Mouse (Mus musculus): ENCODE measurements around the gene H2al1m. TPM values are rescaled to one million over a fixed set of nuclear protein-coding genes. Genes with fewer than 3 reads are reported as not detected.
"Not testable (repeated sequence)": the region's sequence is repeated elsewhere in the genome, so short reads cannot be mapped to it uniquely, and the experiment has no call there.

H2al1m gene
- total RNA-seq, 4 experiments from 2014 or later = 1.3 TPM; not detected in 3

DNA sequence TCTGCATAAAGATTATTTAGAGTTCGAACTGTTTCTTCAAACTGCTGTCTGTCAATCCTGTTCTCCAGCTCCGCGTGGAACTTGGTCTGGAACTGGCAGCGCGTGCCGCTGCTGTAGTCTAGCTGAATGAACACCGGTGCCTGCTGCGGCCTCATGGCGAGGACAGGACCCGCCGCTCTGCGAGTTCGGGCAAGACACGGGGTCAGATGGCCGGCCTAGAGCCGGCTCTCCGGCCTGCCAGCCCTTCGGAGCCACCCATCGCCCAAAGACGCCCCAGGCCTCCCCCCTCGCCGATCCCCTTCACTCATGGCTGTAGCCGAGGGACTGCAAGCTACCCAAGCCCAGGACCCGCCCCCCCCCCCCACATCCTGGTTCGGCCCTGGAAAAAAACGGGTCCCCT, 44.4 kb downstream of the H2al1m start:
- DNase-seq (ENCODE audit: low spot score) = not testable (repeated sequence)

DNA sequence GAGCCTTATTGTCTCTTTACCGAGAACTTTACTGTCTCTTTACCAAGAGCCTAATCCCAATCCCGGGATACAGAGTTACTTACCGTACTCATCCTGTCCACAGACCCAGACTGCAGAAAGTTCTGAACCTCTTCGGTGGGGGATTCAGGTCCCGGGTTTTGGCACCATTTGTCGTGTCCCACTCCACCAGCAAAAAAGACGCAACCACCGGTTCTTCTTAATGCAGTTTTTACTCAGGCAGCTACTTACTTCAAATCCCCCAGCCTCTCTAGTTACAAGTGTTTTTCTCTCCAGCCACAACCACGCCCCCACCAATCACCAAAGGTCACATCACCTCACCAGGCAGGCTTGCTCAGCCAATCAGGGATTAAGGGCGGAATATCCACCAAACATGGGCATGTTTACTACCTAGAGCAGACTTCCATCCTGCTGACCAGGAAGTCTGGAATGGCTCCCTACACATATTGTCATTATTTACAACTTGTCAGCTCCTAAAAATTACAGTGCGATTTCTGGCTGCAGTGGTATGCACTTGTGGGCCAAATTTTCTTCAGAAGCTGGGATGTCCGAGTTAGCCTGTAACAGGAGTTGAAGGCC, 48.9 kb downstream of the H2al1m start:
- not testable (repeated sequence) for DNase-seq (ENCODE audit: low spot score)

DNA sequence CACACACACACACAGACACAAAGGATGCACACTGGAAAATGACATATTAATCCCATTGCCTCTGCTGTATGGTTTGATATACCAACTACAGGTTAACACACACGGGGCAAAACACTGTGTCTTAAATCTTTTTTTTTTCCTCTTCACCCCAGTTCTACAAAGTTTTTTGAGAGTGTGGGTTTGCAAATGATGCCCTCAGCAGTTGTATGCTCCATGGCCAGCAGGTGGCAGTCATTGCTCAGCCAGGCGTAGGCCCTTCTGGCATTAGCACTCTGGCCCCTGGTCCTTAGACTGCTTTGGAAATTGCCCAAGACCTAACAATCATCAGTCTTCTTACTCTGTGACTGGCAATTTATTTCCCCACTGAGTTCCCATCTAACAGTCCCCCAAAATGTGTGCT, 49.5 kb downstream of the H2al1m start:
- DNase-seq (ENCODE audit: low spot score) = not testable (repeated sequence)

Other genes starting within 250 kb of the H2al1m start
- gene Fthl17f, start 220.7 kb upstream of the H2al1m start, total RNA-seq (2022) = not detected
- not detected for gene 4930402K13Rik, start 179.2 kb upstream of the H2al1m start, total RNA-seq (2022)
- 1 to 10 TPM; 2.7 to 6.0 (median 5.0) TPM for gene Lancl3, start 83.9 kb upstream of the H2al1m start, total RNA-seq (2022)
- gene Gm14862, start 26.9 kb upstream of the H2al1m start, total RNA-seq (2022) = not detected
- 1 to 10 TPM; 5.1 to 9.8 (median 8.1) TPM for gene Xk, start 11.0 kb upstream of the H2al1m start, total RNA-seq (2022)
- gene H2al1k, start 66.9 kb downstream of the H2al1m start, total RNA-seq (2022) = not detected
- gene Cybb, start 204.0 kb downstream of the H2al1m start, total RNA-seq (2022) = 10 to 100 TPM in 1 of 4 experiments, 1 to 10 TPM in 3; 3.8 to 12.7 (median 7.9) TPM

All from heart, adult 8-10 months (tissue).